Mouse (Mus musculus) adipocyte (in vitro differentiated cells): ENCODE results near the gene Ccdc61.
A peak's percentile ranks its signal among the peaks of the same experiment; 100 is the strongest.

ENCODE experiments used
- DNase-seq: peaks from one replicate; pipeline ENCODE4 v3.0.0-alpha.2; 2016; ENCODE audit warnings: low spot score

Ccdc61 gene

GRCm38 (mm10) chr7:18910241-18910831, at the start of gene Ccdc61:
Ccdc61 (minus strand) TSS chr7:18910415.
- DNase-seq = peak; percentile 98

- no peak for DNase-seq
These were observed 49.2 kb upstream of the Ccdc61 start for GRCm38 (mm10) chr7:18959446-18959845.

- no peak for DNase-seq
These were observed 48.2 kb upstream of the Ccdc61 start for GRCm38 (mm10) chr7:18958384-18958766.

GRCm38 (mm10) chr7:18957569-18958383, 47.6 kb upstream of the Ccdc61 start:
- DNase-seq = peak; percentile 11

- peak; percentile 47 for DNase-seq
These were observed 41.2 kb upstream of the Ccdc61 start for GRCm38 (mm10) chr7:18951397-18951796.

- DNase-seq = no peak
These were observed 40.5 kb upstream of the Ccdc61 start for GRCm38 (mm10) chr7:18950523-18951315.

- no peak for DNase-seq
These were observed 39.7 kb upstream of the Ccdc61 start for GRCm38 (mm10) chr7:18949781-18950522.

- no peak for DNase-seq
These were observed 37.9 kb upstream of the Ccdc61 start for GRCm38 (mm10) chr7:18948151-18948550.

- no peak for DNase-seq
These were observed 32.6 kb upstream of the Ccdc61 start for GRCm38 (mm10) chr7:18942815-18943214.

GRCm38 (mm10) chr7:18942376-18942775, 32.2 kb upstream of the Ccdc61 start:
- no peak for DNase-seq

GRCm38 (mm10) chr7:18927759-18928158, 17.5 kb upstream of the Ccdc61 start:
- no peak for DNase-seq

GRCm38 (mm10) chr7:18926911-18927310, 16.7 kb upstream of the Ccdc61 start:
- DNase-seq = no peak

GRCm38 (mm10) chr7:18926041-18926790, 16.0 kb upstream of the Ccdc61 start:
- no peak for DNase-seq

GRCm38 (mm10) chr7:18925162-18925938, 15.1 kb upstream of the Ccdc61 start, which contains the start of gene Nova2:
Nova2 (plus strand) TSS chr7:18925888.
- DNase-seq = no peak

- DNase-seq = no peak
These were observed 14.1 kb upstream of the Ccdc61 start for GRCm38 (mm10) chr7:18924321-18924720.

- DNase-seq = no peak
These were observed 13.5 kb upstream of the Ccdc61 start for GRCm38 (mm10) chr7:18923711-18924191.

- no peak for DNase-seq
These were observed 13.1 kb upstream of the Ccdc61 start for GRCm38 (mm10) chr7:18923267-18923666.

GRCm38 (mm10) chr7:18922807-18923206, 12.6 kb upstream of the Ccdc61 start:
- no peak for DNase-seq

GRCm38 (mm10) chr7:18921069-18921468, 10.9 kb upstream of the Ccdc61 start:
- peak; percentile 50 for DNase-seq

GRCm38 (mm10) chr7:18917931-18918330, 7.7 kb upstream of the Ccdc61 start:
- DNase-seq = peak; percentile 60
